Mouse (Mus musculus): Measurements from ENCODE around the gene Jmjd6. TPM values are rescaled to one million over a fixed set of nuclear protein-coding genes. Genes with fewer than 3 reads are reported as not detected.
"Not testable (repeated sequence)": the region's sequence is repeated elsewhere in the genome, so short reads cannot be mapped to it uniquely, and the experiment has no call there.

Gene Jmjd6
- polyA plus RNA-seq, 1 experiment from 2014 or later, result 73.3 TPM

DNA sequence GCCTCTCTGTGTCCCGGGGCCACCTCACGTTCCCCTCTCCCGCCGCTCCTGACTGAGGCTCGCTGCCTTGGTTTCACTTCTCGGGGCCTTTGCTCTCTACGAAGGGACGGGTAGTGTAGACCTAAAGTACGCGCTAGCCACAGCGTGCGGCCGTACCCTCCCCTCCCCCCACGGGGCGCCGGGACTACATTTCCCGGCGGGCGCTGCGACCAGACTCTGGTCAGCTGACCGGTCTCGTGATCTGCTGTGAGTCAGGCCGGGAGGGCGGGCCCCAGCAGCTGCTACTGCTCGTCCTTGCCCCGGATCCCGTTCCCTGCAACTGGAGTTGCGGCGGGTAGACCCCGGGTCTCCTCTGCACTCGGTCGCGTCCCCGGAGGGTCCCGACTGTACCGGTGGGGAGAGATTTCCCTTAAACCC is 10.3 kb upstream of the Jmjd6 start:
- peak overlapping the region; percentile 97 for H3K4me3 ChIP-seq (ENCODE audit: low read length)
- peak overlapping the region; percentile 74 for H3K4me2 ChIP-seq (ENCODE audit: low read depth, low read length)
- H3K9me3 ChIP-seq (replicated peaks; ENCODE audit: control insufficient read depth, low read length), result no peaks in the 10 kb centered on the region
- H3K27me3 ChIP-seq (ENCODE audit: control insufficient read depth, insufficient read depth, low read length), result no peaks in the 10 kb centered on the region
- peaks cover 19% of the 10 kb centered on the region for H3K36me3 ChIP-seq (ENCODE audit: control insufficient read depth, insufficient read depth)
- H3K4me1 ChIP-seq (ENCODE audit: control insufficient read depth, insufficient read depth, low read length), result peaks cover 21% of the 10 kb centered on the region
- peak overlapping the region; percentile 92 for H3K9ac ChIP-seq (ENCODE audit: low read length)
- WGBS, result under 1% methylated on average over 36 of the region's 36 CpGs
- peak; percentile 88 for ATAC-seq (replicated peaks; ENCODE audit: extremely low read depth, insufficient read depth, low FRiP score)
- peak overlapping the region; percentile 97 for H3K27ac ChIP-seq (ENCODE audit: low read length)

GRCm38 (mm10) chr11:116852891-116853511 is 9.8 kb upstream of the Jmjd6 start, which contains the start of gene Srsf2:
TSS of gene Srsf2 (minus strand) at chr11:116853094.
- peak within 1 kb of the TSS; percentile 97 for H3K4me3 ChIP-seq (ENCODE audit: low read length)
- H3K9me3 ChIP-seq (replicated peaks; ENCODE audit: control insufficient read depth, low read length), result no peaks in the 10 kb centered on the region
- under 1% methylated on average over 74 of the region's 74 CpGs for whole genome bisulfite sequencing
- H3K36me3 ChIP-seq (ENCODE audit: control insufficient read depth, insufficient read depth), result peaks cover 24% of the 10 kb centered on the region
- ATAC-seq (replicated peaks; ENCODE audit: extremely low read depth, insufficient read depth, low FRiP score), result peak; percentile 84
- H3K27ac ChIP-seq (ENCODE audit: low read length), result peak within 1 kb of the TSS; percentile 97
- H3K4me2 ChIP-seq (ENCODE audit: low read depth, low read length), result peak within 1 kb of the TSS; percentile 74
- H3K4me1 ChIP-seq (ENCODE audit: control insufficient read depth, insufficient read depth, low read length), result peaks cover 21% of the 10 kb centered on the region
- no peaks in the 10 kb centered on the region for H3K27me3 ChIP-seq (ENCODE audit: control insufficient read depth, insufficient read depth, low read length)
- peak within 1 kb of the TSS; percentile 99 for H3K9ac ChIP-seq (ENCODE audit: low read length)

DNA sequence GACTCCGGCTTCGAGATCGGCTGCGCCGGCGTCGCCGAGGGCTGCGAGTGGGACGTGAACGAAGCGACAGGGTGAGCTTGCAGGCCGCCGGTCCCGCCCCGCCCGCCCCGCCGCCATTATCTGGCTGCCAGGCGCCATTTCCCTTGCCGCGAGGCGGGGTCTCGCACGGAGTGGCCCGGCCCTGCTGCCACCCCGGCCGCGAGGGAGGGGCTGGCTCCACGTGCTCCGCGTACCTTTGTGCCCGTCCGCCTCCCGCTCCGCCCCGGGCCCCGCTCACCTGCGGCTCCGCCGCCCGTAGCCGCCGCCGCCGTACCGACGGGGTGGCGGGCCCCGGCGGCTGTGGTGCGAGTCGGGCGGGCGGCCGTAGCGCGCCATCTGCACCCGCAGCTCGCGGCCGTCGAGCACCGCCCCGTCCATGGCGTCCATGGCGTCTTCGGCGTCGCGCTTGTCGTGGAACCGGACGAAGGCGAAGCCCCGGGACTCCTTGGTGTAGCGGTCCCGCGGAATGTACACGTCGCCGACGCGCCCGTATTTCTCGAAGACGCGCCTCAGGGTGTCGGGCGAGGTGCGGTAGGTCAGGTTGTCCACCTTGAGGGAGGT is 9.1 kb upstream of the Jmjd6 start, which contains the start of gene Mfsd11:
TSS of gene Mfsd11 (plus strand) at position 150 of the 600 bp plus-strand sequence.
- peak; percentile 61 for ATAC-seq (replicated peaks; ENCODE audit: extremely low read depth, insufficient read depth, low FRiP score)

DNA sequence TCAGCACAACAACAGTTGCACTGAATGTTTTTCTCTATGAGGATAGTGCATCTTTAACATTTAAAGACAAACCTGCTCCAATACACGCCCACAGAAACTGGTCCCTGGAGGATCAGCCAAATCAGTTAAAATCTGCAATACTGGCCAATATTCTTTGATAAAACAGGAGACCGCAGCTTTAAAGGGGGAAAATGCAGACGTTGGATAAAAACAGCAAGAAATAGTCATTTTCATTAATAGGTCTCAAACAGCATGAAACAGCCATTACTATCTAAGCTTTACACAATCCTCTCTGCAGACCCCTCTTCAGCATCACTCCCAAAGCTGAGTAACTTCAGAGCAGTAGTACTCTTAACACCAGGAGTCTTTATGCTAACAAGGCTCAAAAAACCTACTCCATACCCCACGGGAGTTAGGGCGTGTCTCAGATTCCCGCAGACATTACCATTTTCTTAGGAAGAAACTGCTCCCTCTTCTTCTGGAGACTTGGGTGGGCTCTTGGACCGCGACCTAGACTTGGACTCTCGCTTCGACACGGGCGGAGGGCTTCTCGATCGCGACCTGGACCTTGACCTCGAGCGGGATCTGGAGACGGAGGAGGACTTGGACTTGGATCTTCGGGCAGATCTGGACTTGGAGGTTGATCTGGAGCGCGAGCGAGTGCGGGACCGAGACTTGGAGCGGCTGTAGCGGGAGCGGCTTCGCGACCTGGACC is 8.5 kb upstream of the Jmjd6 start:
- peak overlapping the region; percentile 99 for H3K9ac ChIP-seq (ENCODE audit: low read length)
- no peak for ATAC-seq (replicated peaks; ENCODE audit: extremely low read depth, insufficient read depth, low FRiP score)
- H3K4me1 ChIP-seq (ENCODE audit: control insufficient read depth, insufficient read depth, low read length), result peaks cover 16% of the 10 kb centered on the region
- under 1% methylated on average over 29 of the region's 29 CpGs for WGBS
- H3K27ac ChIP-seq (ENCODE audit: low read length), result peak overlapping the region; percentile 97
- peak overlapping the region; percentile 69 for H3K4me2 ChIP-seq (ENCODE audit: low read depth, low read length)
- no peaks in the 10 kb centered on the region for H3K27me3 ChIP-seq (ENCODE audit: control insufficient read depth, insufficient read depth, low read length)
- peak overlapping the region; percentile 97 for H3K4me3 ChIP-seq (ENCODE audit: low read length)
- H3K36me3 ChIP-seq (ENCODE audit: control insufficient read depth, insufficient read depth), result peaks cover 24% of the 10 kb centered on the region
- H3K9me3 ChIP-seq (replicated peaks; ENCODE audit: control insufficient read depth, low read length), result no peaks in the 10 kb centered on the region

More for the DNA sequence above, 9.1 kb upstream of the Jmjd6 start, which contains the start of gene Mfsd11:
- H3K4me3 ChIP-seq (ENCODE audit: low read length), result peak within 1 kb of the TSS; percentile 97
- H3K27ac ChIP-seq (ENCODE audit: low read length), result peak within 1 kb of the TSS; percentile 97
- peak within 1 kb of the TSS; percentile 99 for H3K9ac ChIP-seq (ENCODE audit: low read length)
- under 1% methylated on average over 74 of the region's 91 CpGs for WGBS
- H3K27me3 ChIP-seq (ENCODE audit: control insufficient read depth, insufficient read depth, low read length), result no peaks in the 10 kb centered on the region
- H3K36me3 ChIP-seq (ENCODE audit: control insufficient read depth, insufficient read depth), result peaks cover 24% of the 10 kb centered on the region
- H3K9me3 ChIP-seq (replicated peaks; ENCODE audit: control insufficient read depth, low read length), result no peaks in the 10 kb centered on the region
- H3K4me1 ChIP-seq (ENCODE audit: control insufficient read depth, insufficient read depth, low read length), result peaks cover 18% of the 10 kb centered on the region
- peak within 1 kb of the TSS; percentile 74 for H3K4me2 ChIP-seq (ENCODE audit: low read depth, low read length)

GRCm38 (mm10) chr11:116850833-116851477 is 7.7 kb upstream of the Jmjd6 start:
- Histone ChIP-seq H3K9me3 (replicated peaks; ENCODE audit: control insufficient read depth, low read length) (no peaks in the 10 kb centered on the region), H3K4me1 (ENCODE audit: control insufficient read depth, insufficient read depth, low read length) (peaks cover 16% of the 10 kb centered on the region), H3K27ac (ENCODE audit: low read length) (peak overlapping the region; percentile 97), H3K4me3 (ENCODE audit: low read length) (peak overlapping the region; percentile 97), H3K27me3 (ENCODE audit: control insufficient read depth, insufficient read depth, low read length) (no peaks in the 10 kb centered on the region), H3K9ac (ENCODE audit: low read length) (peak overlapping the region; percentile 99), H3K36me3 (ENCODE audit: control insufficient read depth, insufficient read depth) (peaks cover 24% of the 10 kb centered on the region), H3K4me2 (ENCODE audit: low read depth, low read length) (peak overlapping the region; percentile 69)
- 22% methylated on average over 6 of the region's 6 CpGs for WGBS
- no peak for ATAC-seq (replicated peaks; ENCODE audit: extremely low read depth, insufficient read depth, low FRiP score)

GRCm38 (mm10) chr11:116850085-116850484 is 6.8 kb upstream of the Jmjd6 start:
- H3K27ac ChIP-seq (ENCODE audit: low read length), result no peak overlapping the region
- H3K9ac ChIP-seq (ENCODE audit: low read length), result peak overlapping the region; percentile 99
- ATAC-seq (replicated peaks; ENCODE audit: extremely low read depth, insufficient read depth, low FRiP score), result no peak
- H3K36me3 ChIP-seq (ENCODE audit: control insufficient read depth, insufficient read depth), result peaks cover 24% of the 10 kb centered on the region
- H3K4me3 ChIP-seq (ENCODE audit: low read length), result peak overlapping the region; percentile 30
- H3K4me2 ChIP-seq (ENCODE audit: low read depth, low read length), result peak overlapping the region; percentile 69
- H3K4me1 ChIP-seq (ENCODE audit: control insufficient read depth, insufficient read depth, low read length), result peaks cover 16% of the 10 kb centered on the region
- no peaks in the 10 kb centered on the region for H3K9me3 ChIP-seq (replicated peaks; ENCODE audit: control insufficient read depth, low read length)
- WGBS, result 36% methylated on average over 4 of the region's 4 CpGs
- H3K27me3 ChIP-seq (ENCODE audit: control insufficient read depth, insufficient read depth, low read length), result no peaks in the 10 kb centered on the region

- no peak for ATAC-seq (replicated peaks; ENCODE audit: extremely low read depth, insufficient read depth, low FRiP score)
- Histone ChIP-seq H3K27ac (ENCODE audit: low read length) (no peak overlapping the region), H3K4me3 (ENCODE audit: low read length) (no peak overlapping the region), H3K4me1 (ENCODE audit: control insufficient read depth, insufficient read depth, low read length) (peaks cover 11% of the 10 kb centered on the region), H3K27me3 (ENCODE audit: control insufficient read depth, insufficient read depth, low read length) (no peaks in the 10 kb centered on the region), H3K9me3 (replicated peaks; ENCODE audit: control insufficient read depth, low read length) (no peaks in the 10 kb centered on the region), H3K4me2 (ENCODE audit: low read depth, low read length) (no peak overlapping the region), H3K36me3 (ENCODE audit: control insufficient read depth, insufficient read depth) (peaks cover 24% of the 10 kb centered on the region), H3K9ac (ENCODE audit: low read length) (no peak overlapping the region)
These were observed 6.3 kb upstream of the Jmjd6 start for GRCm38 (mm10) chr11:116849587-116849986.

DNA sequence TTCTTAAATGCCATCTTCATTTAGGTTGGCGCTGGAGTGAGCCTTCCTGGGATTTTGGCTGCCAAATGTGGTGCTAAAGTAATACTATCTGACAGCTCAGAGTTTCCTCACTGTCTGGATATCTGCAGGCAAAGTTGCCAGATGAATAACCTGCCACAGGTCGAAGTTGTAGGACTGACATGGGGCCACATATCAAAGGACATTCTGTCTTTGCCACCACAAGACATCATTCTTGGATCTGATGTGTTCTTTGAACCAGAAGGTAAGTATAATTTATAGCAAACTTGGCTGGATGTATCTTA is 5.6 kb upstream of the Jmjd6 start:
- not testable (repeated sequence) for H3K4me2 ChIP-seq (ENCODE audit: low read depth, low read length); H3K4me3 ChIP-seq (ENCODE audit: low read length); H3K27me3 ChIP-seq (ENCODE audit: control insufficient read depth, insufficient read depth, low read length); H3K9ac ChIP-seq (ENCODE audit: low read length); H3K27ac ChIP-seq (ENCODE audit: low read length); H3K9me3 ChIP-seq (replicated peaks; ENCODE audit: control insufficient read depth, low read length); ATAC-seq (replicated peaks; ENCODE audit: extremely low read depth, insufficient read depth, low FRiP score)
- 67% methylated on average over 2 of the region's 2 CpGs for WGBS
- H3K36me3 ChIP-seq (ENCODE audit: control insufficient read depth, insufficient read depth), result peaks cover 24% of the 10 kb centered on the region
- H3K4me1 ChIP-seq (ENCODE audit: control insufficient read depth, insufficient read depth, low read length), result peaks cover 14% of the 10 kb centered on the region

Data from heart, embryonic 16.5 days (tissue).